Mouse (Mus musculus) spleen, postnatal 10 days (tissue): ENCODE measurements at regions not wholly inside any gene's neighbourhood (a gene's known extent, or its start where the extent isn't known, plus 50 kb on each side); places are given as distances from the start of the nearest gene placed in this dataset.

ENCODE experiments used
- DNase-seq, 2 experiments: peaks; one replicate each; pipeline ENCODE4 v3.0.0; 2021 to 2022; ENCODE audit warnings: low spot score in 2 of 2

DNA sequence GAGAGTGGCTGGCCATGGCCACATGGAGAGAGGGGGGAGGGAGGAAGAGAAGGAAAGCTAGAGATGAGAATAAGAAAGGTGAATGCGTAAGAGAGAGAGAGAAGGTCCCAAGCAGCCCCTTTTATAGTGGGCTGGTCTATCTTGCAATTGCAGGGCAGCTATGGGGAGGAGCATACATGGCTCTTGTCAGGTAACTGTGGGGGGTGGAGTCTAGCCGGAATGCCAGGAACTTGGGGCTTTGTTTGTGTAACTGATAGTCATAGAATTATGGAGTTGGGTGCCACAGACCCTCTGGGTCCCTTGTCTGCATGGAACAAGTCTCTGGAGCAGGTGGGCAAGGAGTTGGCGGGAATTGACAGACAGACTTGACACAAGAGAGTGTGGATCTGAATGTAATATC lies 2151.8 kb downstream of the 4930444P10Rik start:
- DNase-seq: no peak

DNA sequence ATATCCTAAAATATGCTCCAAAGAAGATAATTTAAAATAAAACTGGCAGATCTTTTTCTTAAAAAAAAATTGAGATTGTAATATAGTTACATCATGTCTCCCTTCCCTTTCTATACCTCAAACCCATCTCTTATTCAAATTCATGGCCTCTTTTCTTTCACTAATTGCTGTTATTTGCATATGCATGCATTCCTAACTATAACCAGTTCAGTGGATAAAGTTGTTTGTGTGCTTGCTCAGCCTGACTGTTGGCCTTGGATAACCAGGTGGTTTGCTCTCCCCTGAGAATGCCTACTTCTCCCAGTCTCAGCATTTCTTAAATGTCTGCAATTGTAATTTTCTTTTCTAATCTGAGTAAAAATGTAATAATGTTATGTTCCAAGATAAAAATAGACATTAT lies 2154.8 kb downstream of the 4930444P10Rik start:
- no peak for DNase-seq

DNA sequence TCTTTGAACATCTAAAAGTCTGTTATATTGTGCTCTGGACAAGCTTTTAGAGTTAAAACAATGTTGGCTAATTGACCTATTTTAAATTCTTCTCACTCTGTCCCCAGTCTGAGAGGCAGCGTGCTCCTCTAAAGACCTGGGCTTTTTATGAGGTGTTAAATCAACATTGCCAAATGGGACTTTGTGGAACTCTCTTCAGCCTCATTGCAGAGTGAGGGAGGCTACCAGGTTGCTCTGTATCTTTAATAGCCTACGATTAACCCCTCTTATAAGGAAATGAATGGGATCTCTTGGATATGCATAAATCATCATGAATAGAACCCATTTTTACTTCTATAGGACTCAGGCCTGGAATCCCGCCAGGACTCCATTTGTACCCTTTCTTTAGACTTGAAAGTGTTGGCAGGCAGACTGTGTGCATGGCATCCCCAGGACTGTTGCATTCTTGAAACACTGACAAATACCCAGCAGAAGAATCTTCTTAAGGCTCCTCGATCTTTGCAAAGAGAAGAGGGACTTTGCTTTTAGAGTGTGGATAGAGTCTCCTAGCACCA lies 2157.1 kb downstream of the 4930444P10Rik start:
- DNase-seq: no peak

DNA sequence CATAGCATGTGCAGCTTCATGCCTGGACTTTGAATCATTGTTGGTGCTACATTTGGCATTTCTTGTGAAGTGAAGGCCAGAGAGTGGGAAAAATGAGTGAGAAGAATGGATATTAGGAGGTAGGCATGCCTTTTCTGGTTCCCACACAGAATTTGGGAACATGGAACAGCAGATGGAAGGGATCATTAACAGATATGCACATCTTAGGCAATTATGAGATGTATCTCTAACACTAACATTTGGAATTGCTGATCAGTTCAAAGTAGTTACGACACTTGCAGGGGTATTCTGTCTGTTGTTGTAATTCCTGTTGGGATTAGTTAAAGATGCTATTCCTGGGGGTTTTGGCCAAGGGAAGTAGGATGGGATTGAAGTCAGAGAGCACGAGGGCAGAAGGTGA lies 2164.4 kb downstream of the 4930444P10Rik start:
- DNase-seq: no peak

DNA sequence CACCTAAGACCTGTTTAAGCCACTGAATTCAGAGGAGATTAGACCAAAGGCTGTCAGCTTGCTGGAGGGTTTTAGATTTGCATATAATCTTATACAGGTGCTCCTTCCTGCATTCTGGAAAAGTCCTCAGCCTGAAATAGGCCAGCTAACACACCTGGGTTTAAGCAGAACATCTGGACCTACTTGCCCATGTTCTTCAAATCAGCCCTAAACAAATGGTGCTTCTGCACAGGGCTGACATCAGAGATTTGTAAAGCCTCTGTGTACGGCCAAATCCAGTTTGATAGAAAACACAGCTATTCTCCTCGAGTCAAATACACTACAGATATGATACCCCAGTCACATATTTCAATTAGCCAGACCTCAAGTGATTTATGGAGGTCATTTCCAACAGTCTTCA lies 2165.2 kb downstream of the 4930444P10Rik start:
- no peak for DNase-seq

DNA sequence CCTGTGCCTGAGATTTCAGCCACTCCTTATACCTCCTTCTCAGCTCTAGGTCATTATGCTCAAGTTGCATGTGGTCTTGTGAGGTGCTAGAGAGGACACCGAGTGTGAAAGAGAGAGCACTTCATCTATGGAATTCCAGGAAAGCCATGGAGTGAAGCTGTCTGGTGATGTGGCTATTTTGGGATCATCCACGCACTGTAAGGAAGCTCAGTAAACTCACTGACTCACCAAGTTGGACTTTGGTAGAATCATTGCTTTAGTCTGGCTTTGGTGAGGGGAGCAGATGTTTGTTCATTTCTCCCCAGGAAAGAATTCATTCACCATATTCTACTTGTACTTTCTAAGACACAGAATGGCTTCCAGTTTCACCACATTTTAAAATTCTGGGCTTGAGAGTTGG lies 2167.1 kb downstream of the 4930444P10Rik start:
- DNase-seq: no peak

DNA sequence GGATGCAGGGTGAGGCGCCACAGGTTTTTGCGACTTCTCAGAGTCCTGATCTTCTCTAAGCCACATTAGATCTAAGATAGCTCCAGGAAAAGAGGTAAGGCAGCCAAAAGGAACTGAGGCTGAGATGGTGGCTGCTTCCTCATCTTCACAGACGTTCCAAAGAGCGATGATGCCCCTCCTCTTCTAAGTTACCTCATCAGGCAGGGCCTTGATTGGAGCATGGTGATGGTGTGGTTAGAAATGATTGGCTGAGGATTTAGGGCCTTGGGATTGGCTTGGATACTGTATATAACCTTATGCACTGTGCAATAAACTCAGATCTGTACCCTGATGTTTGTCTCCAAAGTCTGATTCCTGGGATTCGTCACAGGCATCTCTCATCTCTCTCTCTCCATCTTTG lies 2177.9 kb downstream of the 4930444P10Rik start:
- no peak for DNase-seq

DNA sequence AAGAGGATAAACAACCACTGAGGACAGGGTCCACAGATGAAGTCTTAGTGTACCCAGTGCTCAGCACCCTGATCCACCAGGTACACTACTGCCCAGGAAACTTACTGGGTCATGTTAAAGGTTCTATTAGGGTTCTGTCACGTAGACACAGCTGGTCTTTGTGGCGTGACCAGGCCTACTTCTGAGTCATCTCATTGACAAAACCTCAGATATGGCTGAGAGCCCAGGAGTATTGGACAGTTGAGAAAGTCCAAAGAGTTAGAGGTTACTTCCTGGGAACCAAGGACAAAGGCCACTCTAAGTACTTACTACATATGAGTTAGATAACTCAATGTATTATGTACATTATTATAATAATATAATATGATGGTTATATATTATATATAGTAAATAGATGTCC lies 2214.0 kb downstream of the 4930444P10Rik start:
- no peak for DNase-seq

DNA sequence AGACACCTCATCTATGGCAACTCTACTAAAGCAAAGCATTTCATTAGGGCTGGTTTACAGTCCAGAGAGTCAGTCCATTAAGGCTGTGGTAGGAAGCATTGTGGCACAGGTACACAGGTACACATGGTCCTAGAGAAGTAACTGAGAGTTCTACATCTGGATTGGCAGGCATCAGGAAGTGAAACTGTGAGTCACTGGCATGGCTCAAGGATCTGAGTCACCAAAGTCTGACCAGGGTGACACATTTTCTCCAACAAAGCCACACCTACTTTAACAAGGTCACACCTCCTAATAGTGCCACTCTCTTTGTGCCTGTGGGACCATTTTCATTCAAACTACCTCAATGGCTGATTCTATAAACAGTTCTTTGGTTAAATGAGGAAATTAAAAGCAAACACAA lies 2219.2 kb downstream of the 4930444P10Rik start:
- no peak for DNase-seq

DNA sequence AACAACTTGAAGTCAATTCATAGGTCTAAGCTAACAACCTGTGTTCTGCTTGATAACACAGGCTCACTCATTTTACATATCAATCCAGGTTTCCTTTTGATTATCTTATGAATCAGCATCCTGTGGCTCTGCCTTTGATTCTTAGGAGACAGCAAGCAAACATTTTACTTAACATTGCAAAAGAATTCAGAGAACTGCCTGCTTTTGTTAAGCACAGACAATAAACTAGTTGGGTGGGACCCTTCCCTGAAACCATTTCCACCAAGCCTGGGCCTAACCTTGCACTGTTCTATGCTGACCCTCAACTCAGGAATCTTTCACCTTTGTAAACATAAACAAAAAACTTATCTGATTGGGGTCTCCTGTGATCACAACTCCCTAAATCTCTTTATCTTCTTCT lies 2220.6 kb downstream of the 4930444P10Rik start:
- DNase-seq: no peak

DNA sequence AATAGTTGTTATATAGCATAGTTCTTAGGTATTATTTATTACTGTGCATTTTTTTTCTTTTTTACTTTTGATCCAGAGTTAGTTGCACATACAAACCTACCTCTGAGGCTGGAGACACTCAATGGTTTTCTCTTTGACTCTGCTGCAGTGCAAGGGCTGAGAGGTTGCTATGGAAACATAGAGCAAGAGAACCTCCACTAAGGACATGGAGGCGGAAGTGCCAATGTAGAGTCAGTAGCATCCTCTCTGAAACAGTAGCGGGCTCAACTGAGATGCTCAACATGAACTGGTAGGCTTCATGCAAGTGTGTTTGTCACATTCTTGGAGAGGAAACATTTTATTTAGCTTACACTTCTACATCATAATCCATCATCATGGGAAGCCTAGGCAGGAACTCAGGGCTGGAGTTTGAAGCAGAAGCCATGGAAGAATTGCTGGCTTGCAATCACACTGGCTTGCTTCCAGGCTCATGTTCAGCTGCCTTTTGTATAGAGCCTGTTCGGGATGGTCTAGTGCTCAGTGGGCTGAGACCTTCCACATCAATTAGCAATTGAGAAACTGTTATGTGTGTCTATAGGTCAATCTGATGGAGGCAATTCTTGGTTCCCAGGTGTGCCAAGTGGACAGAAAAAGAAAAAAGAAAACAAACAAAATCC lies 2222.4 kb downstream of the 4930444P10Rik start:
- no peak for DNase-seq

DNA sequence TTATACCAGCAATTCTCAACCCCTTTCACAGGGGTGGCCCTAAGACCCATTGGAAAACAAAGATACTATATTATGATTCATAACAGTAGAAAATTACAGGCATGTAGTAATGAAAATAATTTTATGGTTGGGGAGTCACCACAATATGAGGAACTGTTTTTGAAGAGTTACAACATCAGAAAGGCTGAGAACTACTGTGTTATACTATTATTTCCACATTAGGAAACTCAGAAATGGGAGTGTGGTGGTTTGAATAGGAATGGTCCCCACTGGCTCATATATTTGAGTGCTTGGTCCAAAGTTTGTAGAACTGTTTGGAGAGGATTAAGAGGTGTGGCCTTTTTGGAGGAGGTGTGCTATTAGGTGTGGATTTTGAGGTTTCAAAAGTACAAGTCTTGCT lies 2227.4 kb downstream of the 4930444P10Rik start:
- DNase-seq: no peak

DNA sequence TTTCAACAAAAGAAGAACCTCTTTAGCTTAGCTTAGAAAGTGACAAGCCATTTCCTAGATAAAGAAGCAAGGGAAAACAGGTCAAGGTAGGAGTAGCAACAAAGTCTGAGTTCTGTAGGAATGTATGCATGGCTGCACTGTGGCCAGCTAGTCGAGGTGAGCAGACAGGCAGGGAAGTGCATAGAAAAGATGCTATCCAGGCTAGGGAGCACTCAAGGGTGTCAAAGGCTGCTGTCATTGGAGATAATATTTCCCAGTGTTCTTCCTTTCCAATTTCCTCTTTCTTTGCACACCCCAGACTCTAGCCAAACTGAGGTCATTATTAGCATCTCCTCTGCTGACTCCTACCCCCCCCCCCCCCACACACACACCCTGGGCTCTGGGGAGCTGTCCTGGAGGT lies 2229.4 kb downstream of the 4930444P10Rik start:
- DNase-seq: no peak

DNA sequence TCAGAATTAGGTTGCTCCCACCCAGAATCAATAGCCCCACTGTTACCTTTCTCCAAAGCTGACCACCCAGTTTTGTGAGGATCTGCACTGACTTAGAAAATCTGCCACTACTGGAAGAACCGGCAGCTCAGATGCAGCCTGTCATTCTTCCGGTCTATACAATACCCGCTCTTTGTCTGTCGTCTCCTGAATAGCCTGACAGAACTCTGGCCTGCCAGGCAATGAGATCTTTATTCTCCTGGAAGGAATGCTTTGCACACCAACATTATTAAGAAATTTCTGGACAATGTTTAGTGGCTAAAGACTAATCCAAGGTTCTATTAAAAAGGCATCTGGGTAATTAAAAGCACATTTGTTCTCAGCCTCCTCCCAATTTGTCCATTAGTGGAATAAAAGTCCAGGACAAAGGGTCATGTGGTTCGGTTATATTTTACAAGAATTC lies 2232.0 kb downstream of the 4930444P10Rik start:
- DNase-seq: no peak

DNA sequence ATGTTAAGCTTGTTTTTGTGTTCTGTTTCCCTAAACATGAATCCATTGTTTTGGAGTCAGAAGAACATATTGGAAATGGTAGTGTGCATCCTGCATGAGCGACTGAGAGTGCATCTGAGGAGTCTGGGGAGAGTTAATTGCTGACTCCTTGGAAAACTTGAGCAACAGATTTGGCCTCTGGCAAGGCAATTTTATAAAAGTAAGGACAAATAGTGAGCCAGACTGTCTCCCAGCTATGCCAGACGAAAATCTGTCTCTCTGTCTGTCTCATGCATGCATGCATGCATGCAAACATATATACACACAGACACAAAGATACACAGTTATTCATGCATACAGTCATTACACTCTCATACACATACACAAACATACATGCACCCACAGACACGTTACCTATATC lies 2232.7 kb downstream of the 4930444P10Rik start:
- no peak for DNase-seq

DNA sequence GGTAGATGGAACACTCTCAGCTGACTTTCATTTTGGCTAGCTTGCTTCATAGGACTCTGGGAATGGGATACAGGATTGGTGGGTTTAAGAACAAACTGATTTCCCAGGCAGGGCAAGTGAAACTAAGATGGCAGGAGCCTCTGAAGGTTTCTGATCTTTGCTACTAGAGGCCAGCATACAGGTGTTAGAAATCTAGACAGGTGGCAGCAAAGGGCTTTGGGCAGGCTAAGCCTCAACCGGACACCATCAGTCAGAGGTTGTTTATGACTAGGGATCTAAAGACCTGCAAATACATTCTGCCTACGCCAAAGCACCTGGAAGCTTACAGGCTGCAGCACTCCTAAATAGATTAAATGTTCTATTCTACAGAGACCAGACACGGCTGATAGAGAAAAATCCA lies 2233.4 kb downstream of the 4930444P10Rik start:
- DNase-seq: no peak

DNA sequence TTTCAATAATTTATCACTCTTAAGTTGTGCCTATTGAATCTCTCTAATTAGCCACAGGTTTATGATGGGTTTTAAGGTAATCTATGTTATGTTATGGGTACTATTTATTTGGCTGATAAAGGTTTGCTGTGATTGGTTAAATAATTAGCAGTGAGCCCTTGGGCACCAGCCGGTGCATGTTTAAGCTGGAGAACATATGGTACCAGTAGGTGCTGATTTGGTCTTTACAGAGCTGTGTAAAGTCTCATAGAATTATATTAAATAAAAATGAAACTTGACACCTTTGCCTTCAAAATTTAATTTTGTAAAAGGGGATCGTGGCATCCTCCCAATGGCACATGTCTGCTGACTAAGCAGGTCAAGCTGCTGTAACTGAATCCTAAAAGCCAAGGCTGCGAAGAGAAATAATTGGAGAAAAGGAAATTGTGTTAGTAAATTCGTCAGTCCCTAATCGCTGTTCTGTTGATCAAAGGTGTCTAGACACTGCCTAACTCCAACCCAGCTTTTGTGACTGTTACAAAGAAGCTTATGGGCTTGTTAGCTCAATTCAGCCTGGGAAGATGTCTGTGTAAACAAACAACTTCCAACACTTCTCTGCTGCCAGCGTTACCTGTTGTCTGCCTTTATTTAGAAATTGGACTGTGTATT lies 2234.6 kb downstream of the 4930444P10Rik start:
- no peak for DNase-seq

DNA sequence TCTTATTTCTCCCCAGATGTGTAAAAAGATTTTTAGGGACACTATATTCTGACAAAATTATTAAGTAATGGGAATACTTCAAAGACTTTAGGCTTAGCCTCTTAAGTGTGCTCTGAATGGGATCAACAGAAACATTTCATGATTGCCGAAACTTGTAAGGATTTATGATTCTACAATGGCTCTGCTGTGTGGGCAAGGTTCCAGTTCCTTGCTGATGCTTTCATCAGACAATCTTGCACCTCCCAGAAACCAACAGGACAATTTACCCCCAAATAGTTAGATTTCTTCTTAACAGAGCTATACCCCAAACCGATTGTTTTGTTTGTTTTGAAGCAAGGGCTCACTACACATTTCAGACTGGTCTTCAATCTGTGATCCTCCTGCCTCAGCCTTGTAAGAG lies 2236.1 kb downstream of the 4930444P10Rik start:
- no peak for DNase-seq

DNA sequence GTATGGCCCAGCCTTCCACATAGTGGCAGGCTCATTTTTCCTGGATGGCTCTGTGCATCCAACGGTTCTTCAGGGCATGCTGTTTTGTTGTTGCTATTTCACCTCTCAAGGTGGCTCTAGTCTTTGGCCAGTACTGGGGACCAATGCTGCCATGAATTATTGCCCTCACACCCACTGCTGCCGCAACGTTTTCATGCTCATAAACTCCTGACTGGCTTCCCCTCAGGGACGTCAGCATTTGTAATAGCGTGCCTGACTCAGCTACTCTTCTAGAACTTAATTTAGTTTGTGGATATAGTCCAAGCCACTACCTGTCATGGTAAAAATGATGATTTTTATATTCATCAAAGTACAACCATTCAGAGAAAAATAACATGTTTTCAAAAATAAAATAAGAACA lies 2242.0 kb downstream of the 4930444P10Rik start:
- DNase-seq: no peak

DNA sequence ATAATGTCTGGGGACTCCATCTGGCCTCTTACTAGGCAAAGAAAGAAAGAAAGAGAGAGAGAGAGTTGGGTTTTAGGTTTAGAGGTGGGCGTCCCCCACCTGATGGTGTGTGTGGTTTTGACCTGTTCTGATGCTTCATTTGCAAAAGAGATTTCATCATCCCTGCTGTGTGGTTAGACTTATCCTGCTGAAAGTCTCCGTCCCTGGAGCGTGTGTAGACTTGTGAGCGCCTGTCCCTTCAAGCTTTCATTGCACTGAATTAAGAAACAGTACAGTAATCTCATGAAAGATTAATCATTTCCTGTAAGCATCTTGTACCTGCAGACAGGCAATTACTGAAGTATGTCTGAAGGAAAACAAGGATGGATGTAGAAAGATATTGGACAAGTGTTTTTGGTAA lies 2244.1 kb downstream of the 4930444P10Rik start:
- no peak for DNase-seq

DNA sequence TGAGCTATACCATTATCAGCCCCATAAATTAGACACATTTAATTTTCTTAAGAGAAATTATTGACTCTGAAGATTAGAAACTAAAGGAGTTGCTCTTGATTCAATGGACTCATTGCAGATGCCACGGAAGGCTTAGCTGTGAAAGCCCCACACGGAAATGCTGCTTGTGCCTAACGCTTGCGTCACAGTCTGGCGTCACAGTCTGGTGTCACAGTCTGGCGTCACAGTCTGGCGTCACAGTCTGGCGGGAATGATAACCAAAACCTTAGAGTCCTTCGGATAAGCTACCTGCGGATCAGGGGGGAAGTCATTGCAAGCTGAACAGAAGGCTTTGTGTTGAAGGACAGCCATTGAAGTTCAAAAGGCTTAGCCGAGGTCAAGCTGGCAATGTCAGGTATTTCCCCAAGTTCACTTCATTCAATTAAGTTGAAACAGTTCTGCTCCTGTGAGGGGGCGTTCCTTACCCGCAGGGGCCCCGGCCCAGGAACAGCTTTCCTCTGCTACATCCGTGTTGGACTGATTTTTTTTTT lies 2246.7 kb downstream of the 4930444P10Rik start:
- no peak for DNase-seq

DNA sequence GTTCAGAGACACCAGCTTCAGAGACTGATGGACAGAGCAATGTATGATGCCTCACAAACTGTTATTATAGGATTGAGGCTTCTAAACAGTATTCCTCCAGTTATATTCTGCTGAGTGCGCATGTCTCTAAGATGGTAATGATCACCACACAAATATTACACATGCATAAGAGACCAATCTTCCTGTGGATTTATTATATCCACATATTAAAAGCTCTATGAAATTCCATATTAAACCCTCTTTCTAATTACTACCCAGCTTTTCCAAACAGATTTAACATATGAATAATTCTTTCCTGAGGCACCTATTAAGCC lies 2252.9 kb downstream of the 4930444P10Rik start:
- no peak for DNase-seq

DNA sequence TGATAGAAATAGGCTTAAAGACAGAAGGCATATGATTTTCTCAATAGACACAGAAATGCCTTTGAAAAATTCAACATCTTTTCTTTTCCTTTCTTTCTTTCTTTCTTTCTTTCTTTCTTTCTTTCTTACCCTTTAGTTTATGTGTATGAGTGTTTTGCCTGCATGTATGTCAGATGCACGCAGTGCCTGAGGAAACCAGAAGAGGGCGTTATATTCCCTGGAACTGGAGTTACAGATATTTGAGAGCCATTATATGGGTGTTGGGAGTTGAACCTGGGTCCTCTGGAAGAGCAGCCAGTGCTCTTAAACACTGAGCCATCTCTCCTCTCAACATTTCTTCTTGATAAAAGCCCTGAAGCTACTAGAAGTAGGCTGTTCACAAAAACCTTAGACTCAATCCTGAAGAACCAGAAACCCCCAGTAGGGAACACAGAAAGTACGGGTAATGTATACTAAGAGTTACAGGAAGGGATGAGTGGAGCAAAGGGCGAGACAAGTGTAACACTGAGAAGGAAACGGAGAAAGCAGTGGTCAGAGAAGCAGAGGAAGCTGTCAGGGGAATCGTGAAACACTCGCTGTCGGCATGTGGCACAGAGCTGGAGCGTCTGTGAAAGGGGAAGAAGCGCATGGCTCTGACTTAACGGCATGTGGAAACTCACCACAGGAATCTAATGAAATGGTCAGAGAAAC lies 2253.4 kb downstream of the 4930444P10Rik start:
- DNase-seq: no peak
